Mouse (Mus musculus): ENCODE measurements at regions not wholly inside any gene's neighbourhood (a gene's known extent, or its start where the extent isn't known, plus 50 kb on each side); places are given as distances from the start of the nearest gene placed in this dataset.

DNA sequence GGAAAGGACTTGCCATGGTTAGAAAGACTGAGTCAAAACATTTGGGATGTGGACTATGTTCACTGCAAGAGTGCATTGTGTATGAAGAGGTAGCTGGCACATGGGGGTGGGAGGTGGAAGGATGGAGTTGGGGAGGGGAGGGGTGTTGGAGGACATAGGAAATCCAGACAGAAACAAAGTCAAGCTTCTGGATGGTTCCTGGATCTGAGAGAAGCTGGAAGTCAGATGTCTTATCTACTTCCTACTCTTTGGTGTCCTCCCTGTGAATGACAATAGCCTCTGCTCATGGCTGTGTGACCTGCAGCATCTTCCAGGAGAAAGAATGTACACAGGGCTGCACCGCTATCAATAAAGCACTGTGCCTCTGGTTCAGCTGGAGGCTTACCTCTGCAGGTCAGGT lies 491.3 kb downstream of the Rnf144a start:
- no peaks in the 10 kb centered on the region for H3K36me3 ChIP-seq (replicated peaks)
- no peak for DNase-seq (ENCODE audit: extremely low spot score, low spot score)
- no peaks in the 10 kb centered on the region for H3K9me3 ChIP-seq
- H3K27ac ChIP-seq = no peak overlapping the region
- H3K27me3 ChIP-seq (ENCODE audit: poor library complexity, severe bottlenecking) = no peaks in the 10 kb centered on the region
- H3K4me3 ChIP-seq = no peak overlapping the region
- 93% methylated on average over 1 of the region's 1 CpGs for WGBS
- peaks cover 16% of the 10 kb centered on the region for H3K4me1 ChIP-seq

- no peak for DNase-seq (ENCODE audit: extremely low spot score, low spot score)
- H3K4me3 ChIP-seq = no peak overlapping the region
- WGBS = 62% methylated on average over 1 of the region's 1 CpGs
- no peaks in the 10 kb centered on the region for H3K27me3 ChIP-seq (ENCODE audit: poor library complexity, severe bottlenecking)
- no peaks in the 10 kb centered on the region for H3K9me3 ChIP-seq
- H3K27ac ChIP-seq = no peak overlapping the region
- no peaks in the 10 kb centered on the region for H3K36me3 ChIP-seq (replicated peaks)
- H3K4me1 ChIP-seq = no peaks in the 10 kb centered on the region
Observed at GRCm38 (mm10) chr12:25905614-25906013, 509.4 kb downstream of the Rnf144a start.

- 51% methylated on average over 3 of the region's 3 CpGs for WGBS
- no peak for DNase-seq (ENCODE audit: extremely low spot score, low spot score)
- Histone ChIP-seq H3K4me1 (peaks cover 5% of the 10 kb centered on the region; the same call in 1 of the 2 replicates), H3K9me3 (no peaks in the 10 kb centered on the region), H3K27me3 (ENCODE audit: poor library complexity, severe bottlenecking) (no peaks in the 10 kb centered on the region), H3K36me3 (replicated peaks) (no peaks in the 10 kb centered on the region), H3K4me3 (no peak overlapping the region), H3K27ac (no peak overlapping the region)
Observed at GRCm38 (mm10) chr12:25896543-25896942, 518.5 kb downstream of the Rnf144a start.

DNA sequence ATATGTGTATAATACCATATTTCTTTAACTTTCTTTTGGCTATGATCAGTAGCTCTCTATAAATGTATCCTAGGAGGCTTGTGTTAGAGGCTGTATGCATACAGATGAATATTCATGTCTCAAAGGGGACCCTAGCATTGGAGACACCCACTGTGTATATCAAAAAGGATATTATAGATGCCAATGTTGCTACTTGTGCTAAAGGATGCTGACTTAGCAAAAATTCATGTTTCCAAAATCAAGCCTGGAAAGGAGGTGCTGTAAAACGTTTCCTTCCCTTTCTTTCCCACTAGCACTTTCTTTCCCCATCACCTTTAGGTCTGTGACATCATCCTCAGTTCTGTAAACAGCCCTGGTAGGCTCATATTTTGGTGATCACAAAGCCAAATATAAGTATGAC lies 519.4 kb downstream of the Rnf144a start:
- DNase-seq (ENCODE audit: extremely low spot score, low spot score) = no peak
- Histone ChIP-seq H3K4me3 (no peak overlapping the region), H3K27me3 (ENCODE audit: poor library complexity, severe bottlenecking) (no peaks in the 10 kb centered on the region), H3K9me3 (no peaks in the 10 kb centered on the region), H3K27ac (no peak overlapping the region), H3K36me3 (replicated peaks) (no peaks in the 10 kb centered on the region), H3K4me1 (peaks cover 5% of the 10 kb centered on the region; the same call in 1 of the 2 replicates)
- WGBS = 55% methylated on average over 1 of the region's 1 CpGs

DNA sequence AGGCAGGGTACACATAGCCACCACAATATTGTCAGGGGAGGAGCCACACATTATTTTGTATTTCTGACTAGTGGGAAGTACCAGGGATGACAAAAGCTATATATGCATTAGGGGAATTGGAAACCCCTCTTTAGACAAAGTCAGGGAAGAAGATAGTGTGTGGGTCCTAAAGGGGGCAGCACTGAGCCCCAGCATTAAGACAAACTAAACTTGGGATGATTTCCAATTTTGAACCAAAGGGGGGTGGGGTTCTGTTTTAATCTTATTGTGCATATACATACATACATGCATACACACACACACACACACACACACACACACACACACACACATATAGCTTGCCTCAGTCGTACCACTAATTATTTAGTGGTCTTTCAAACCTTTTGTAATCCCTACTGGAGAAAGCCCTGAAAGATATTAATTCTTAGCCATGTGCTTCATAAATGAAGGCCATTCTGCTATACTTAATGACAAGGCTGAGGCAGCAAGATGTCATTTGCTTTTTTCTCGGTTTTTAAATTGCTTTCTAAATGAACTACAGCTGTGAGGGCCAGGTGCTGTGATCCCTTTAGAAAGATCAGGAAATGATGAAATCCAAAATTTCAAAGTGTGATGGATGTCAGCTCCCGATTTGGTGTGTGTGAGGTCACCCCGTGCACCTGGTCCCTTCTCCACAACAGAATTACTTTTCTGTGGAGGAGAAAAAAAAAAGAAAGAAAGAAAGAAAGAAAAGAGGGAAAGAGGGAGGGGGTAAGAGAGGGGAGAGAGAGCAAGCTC lies 523.5 kb downstream of the Rnf144a start:
- Histone ChIP-seq H3K36me3 (replicated peaks) (no peaks in the 10 kb centered on the region), H3K27ac (no peak overlapping the region), H3K4me1 (peaks cover 3% of the 10 kb centered on the region; the same call in 1 of the 2 replicates), H3K4me3 (no peak overlapping the region), H3K9me3 (no peaks in the 10 kb centered on the region), H3K27me3 (ENCODE audit: poor library complexity, severe bottlenecking) (no peaks in the 10 kb centered on the region)
- DNase-seq (ENCODE audit: extremely low spot score, low spot score) = no peak
- 74% methylated on average over 4 of the region's 4 CpGs for WGBS

- no peak overlapping the region for H3K4me3 ChIP-seq
- H3K9me3 ChIP-seq = no peaks in the 10 kb centered on the region
- 87% methylated on average over 1 of the region's 1 CpGs for WGBS
- no peak for DNase-seq (ENCODE audit: extremely low spot score, low spot score)
- H3K27me3 ChIP-seq (ENCODE audit: poor library complexity, severe bottlenecking) = no peaks in the 10 kb centered on the region
- no peaks in the 10 kb centered on the region for H3K36me3 ChIP-seq (replicated peaks)
- no peak overlapping the region for H3K27ac ChIP-seq
- no peaks in the 10 kb centered on the region for H3K4me1 ChIP-seq
Observed at GRCm38 (mm10) chr12:25890722-25891121, 524.3 kb downstream of the Rnf144a start.

GRCm38 (mm10) chr12:25883771-25884171 lies 531.3 kb downstream of the Rnf144a start:
- 86% methylated on average over 5 of the region's 5 CpGs for WGBS
- Histone ChIP-seq H3K27ac (no peak overlapping the region), H3K27me3 (ENCODE audit: poor library complexity, severe bottlenecking) (no peaks in the 10 kb centered on the region), H3K4me1 (no peaks in the 10 kb centered on the region), H3K9me3 (no peaks in the 10 kb centered on the region), H3K36me3 (replicated peaks) (no peaks in the 10 kb centered on the region), H3K4me3 (no peak overlapping the region)
- no peak for DNase-seq (ENCODE audit: extremely low spot score, low spot score)

- H3K4me3 ChIP-seq = no peak overlapping the region
- H3K27me3 ChIP-seq (ENCODE audit: poor library complexity, severe bottlenecking) = no peaks in the 10 kb centered on the region
- no peaks in the 10 kb centered on the region for H3K9me3 ChIP-seq
- H3K4me1 ChIP-seq = peaks cover 8% of the 10 kb centered on the region
- H3K27ac ChIP-seq = no peak overlapping the region
- no peak for DNase-seq (ENCODE audit: extremely low spot score, low spot score)
- H3K36me3 ChIP-seq (replicated peaks) = no peaks in the 10 kb centered on the region
- 87% methylated on average over 4 of the region's 4 CpGs for WGBS
Observed at GRCm38 (mm10) chr12:25871816-25872215, 543.2 kb downstream of the Rnf144a start.

DNA sequence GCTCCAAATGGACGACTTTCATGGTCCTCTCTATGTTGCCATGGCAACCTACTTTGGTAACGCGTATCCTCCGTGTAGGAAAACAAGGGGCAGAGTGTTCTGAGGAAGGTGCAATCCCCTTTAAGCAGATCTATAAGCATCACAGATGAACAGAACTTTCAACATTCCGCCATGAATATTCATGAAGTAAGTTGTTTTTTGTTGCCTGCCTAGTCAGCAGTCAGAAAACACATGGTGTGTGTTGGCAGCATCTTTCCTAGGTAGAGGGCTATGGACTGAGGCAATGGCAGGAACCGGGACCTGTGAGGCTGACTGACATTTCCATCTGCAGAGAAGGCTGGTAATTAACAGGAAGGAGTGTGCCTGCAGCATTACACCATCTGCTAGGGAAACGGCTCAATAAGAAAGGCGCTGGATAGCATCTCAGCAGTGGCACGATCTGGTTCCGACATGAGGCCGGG lies 544.0 kb downstream of the Rnf144a start:
- no peak overlapping the region for H3K27ac ChIP-seq

DNA sequence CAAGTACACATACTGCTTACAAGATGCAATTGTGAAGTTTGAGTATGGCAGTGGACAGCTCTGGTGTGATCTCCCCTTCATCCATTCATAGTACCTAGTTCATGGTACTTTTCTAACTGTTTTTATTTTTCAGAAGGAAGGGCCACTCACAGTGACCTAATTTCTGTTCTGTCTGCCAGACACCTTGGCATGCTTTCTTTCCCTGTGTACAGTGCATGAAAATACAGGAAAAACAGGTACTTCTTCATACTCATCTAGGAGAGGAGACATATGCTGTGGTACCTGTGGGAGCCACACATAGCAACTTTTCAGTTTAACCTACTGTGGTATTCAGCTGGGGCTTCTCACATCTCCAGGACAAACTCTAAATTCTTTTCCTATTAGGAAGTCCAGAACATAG lies 545.2 kb downstream of the Rnf144a start:
- H3K4me1 ChIP-seq = peaks cover 8% of the 10 kb centered on the region
- DNase-seq (ENCODE audit: extremely low spot score, low spot score) = no peak
- no peaks in the 10 kb centered on the region for H3K9me3 ChIP-seq
- H3K27me3 ChIP-seq (ENCODE audit: poor library complexity, severe bottlenecking) = no peaks in the 10 kb centered on the region
- H3K27ac ChIP-seq = no peak overlapping the region
- H3K36me3 ChIP-seq (replicated peaks) = no peaks in the 10 kb centered on the region
- H3K4me3 ChIP-seq = no peak overlapping the region

More for the DNA sequence above, 544.0 kb downstream of the Rnf144a start:
- H3K27me3 ChIP-seq (ENCODE audit: poor library complexity, severe bottlenecking) = no peaks in the 10 kb centered on the region
- no peaks in the 10 kb centered on the region for H3K36me3 ChIP-seq (replicated peaks)
- WGBS = 67% methylated on average over 11 of the region's 11 CpGs
- no peaks in the 10 kb centered on the region for H3K9me3 ChIP-seq
- peaks cover 8% of the 10 kb centered on the region for H3K4me1 ChIP-seq
- H3K4me3 ChIP-seq = no peak overlapping the region
- DNase-seq (ENCODE audit: extremely low spot score, low spot score) = no peak

GRCm38 (mm10) chr12:25865063-25865462 lies 550.0 kb downstream of the Rnf144a start:
- DNase-seq (ENCODE audit: extremely low spot score, low spot score) = no peak
- whole genome bisulfite sequencing = 90% methylated on average over 3 of the region's 3 CpGs
- Histone ChIP-seq H3K27me3 (ENCODE audit: poor library complexity, severe bottlenecking) (no peaks in the 10 kb centered on the region), H3K36me3 (replicated peaks) (no peaks in the 10 kb centered on the region), H3K9me3 (no peaks in the 10 kb centered on the region), H3K4me3 (no peak overlapping the region), H3K4me1 (no peaks in the 10 kb centered on the region), H3K27ac (no peak overlapping the region)

GRCm38 (mm10) chr12:25864113-25864852 lies 550.8 kb downstream of the Rnf144a start:
- Histone ChIP-seq H3K27ac (no peak overlapping the region), H3K4me3 (no peak overlapping the region), H3K27me3 (ENCODE audit: poor library complexity, severe bottlenecking) (no peaks in the 10 kb centered on the region), H3K4me1 (no peaks in the 10 kb centered on the region), H3K36me3 (replicated peaks) (no peaks in the 10 kb centered on the region), H3K9me3 (no peaks in the 10 kb centered on the region)
- no peak for DNase-seq (ENCODE audit: extremely low spot score, low spot score)
- 76% methylated on average over 7 of the region's 7 CpGs for WGBS

GRCm38 (mm10) chr12:25861100-25861499 lies 554.0 kb downstream of the Rnf144a start:
- Histone ChIP-seq H3K4me1 (no peaks in the 10 kb centered on the region), H3K27ac (no peak overlapping the region), H3K9me3 (no peaks in the 10 kb centered on the region), H3K27me3 (ENCODE audit: poor library complexity, severe bottlenecking) (no peaks in the 10 kb centered on the region), H3K36me3 (replicated peaks) (no peaks in the 10 kb centered on the region), H3K4me3 (no peak overlapping the region)
- DNase-seq (ENCODE audit: extremely low spot score, low spot score) = no peak
- 95% methylated on average over 3 of the region's 3 CpGs for WGBS

Data from forebrain, embryonic 10.5 days (tissue).